Mouse (Mus musculus): ENCODE data around the gene Crtc3. TPM values are rescaled to one million over a fixed set of nuclear protein-coding genes. Genes with fewer than 3 reads are reported as not detected.

The Crtc3 gene
- polyA plus RNA-seq, 1 experiment from 2014 or later = 16.0 TPM

- Histone ChIP-seq H3K36me3 (peaks cover 5% of the 10 kb centered on the region; the same call in 1 of the 2 replicates), H3K27ac (no peak overlapping the region), H3K9me3 (replicated peaks) (no peaks in the 10 kb centered on the region), H3K27me3 (ENCODE audit: low read depth, poor library complexity, severe bottlenecking) (no peaks in the 10 kb centered on the region), H3K4me1 (peaks cover 11% of the 10 kb centered on the region), H3K4me3 (no peak overlapping the region)
- 85% methylated on average over 3 of the region's 3 CpGs for WGBS
- no peak for DNase-seq (ENCODE audit: low spot score)
These were observed 16.4 kb downstream of the Crtc3 start for GRCm38 (mm10) chr7:80672323-80672722.

DNA sequence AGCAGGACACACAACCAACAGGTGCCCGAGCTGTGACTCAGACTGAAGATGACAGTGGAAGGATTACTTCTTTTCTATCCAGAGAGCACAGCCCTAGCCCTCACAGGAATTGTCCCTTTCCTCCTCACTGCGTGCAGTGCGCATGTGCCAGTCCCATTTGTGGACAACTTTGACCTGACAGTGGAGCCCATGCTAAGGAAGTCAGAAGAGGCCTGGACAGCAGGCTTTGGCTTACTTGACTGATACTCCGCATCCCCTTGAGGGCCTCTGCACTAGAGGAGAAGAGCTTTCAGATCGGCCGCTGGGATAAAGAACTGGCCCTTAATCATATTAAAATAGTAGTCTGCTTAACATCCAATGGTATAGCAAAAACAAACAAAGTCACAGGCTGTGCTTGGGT lies 17.8 kb downstream of the Crtc3 start:
- Histone ChIP-seq H3K4me3 (no peak overlapping the region), H3K27me3 (ENCODE audit: low read depth, poor library complexity, severe bottlenecking) (no peaks in the 10 kb centered on the region), H3K9me3 (replicated peaks) (no peaks in the 10 kb centered on the region), H3K36me3 (no peaks in the 10 kb centered on the region), H3K27ac (no peak overlapping the region), H3K4me1 (peaks cover 25% of the 10 kb centered on the region)
- 95% methylated on average over 6 of the region's 6 CpGs for WGBS
- no peak for DNase-seq (ENCODE audit: low spot score)

DNA sequence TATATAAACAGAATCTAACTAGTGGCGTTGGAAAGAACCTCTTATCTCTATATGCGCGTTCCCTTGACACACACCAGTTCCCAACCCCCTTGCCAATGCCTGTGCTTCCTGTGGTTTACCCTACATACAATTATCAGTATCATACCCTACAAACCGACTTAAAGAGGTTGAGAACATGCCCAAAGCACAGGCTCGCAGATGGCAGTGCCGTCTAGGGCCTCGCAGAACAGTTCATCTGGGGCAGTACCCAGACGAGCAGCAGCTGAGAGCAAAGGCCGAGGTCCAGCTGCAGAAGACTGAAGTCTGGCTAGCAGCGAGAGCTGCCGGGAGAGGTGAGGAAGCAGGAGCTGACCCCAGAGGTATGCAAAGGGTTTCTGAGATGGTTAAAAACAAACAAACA lies 21.5 kb downstream of the Crtc3 start:
- H3K4me3 ChIP-seq = no peak overlapping the region
- H3K4me1 ChIP-seq = peaks cover 34% of the 10 kb centered on the region
- no peaks in the 10 kb centered on the region for H3K9me3 ChIP-seq (replicated peaks)
- H3K36me3 ChIP-seq = no peaks in the 10 kb centered on the region
- H3K27me3 ChIP-seq (ENCODE audit: low read depth, poor library complexity, severe bottlenecking) = no peaks in the 10 kb centered on the region
- DNase-seq (ENCODE audit: low spot score) = no peak
- peak overlapping the region; percentile 57; the same call in 1 of the 2 replicates for H3K27ac ChIP-seq
- WGBS = 58% methylated on average over 11 of the region's 11 CpGs

- peak; percentile 47 for DNase-seq (ENCODE audit: low spot score)
- Histone ChIP-seq H3K4me1 (peaks cover 34% of the 10 kb centered on the region), H3K36me3 (no peaks in the 10 kb centered on the region), H3K9me3 (replicated peaks) (no peaks in the 10 kb centered on the region), H3K27ac (peak overlapping the region; percentile 61; the same call in 1 of the 2 replicates), H3K4me3 (no peak overlapping the region), H3K27me3 (ENCODE audit: low read depth, poor library complexity, severe bottlenecking) (no peaks in the 10 kb centered on the region)
- WGBS = 46% methylated on average over 10 of the region's 10 CpGs
These were observed 22.3 kb downstream of the Crtc3 start for GRCm38 (mm10) chr7:80666198-80666915.

- H3K4me1 ChIP-seq = peaks cover 11% of the 10 kb centered on the region
- no peak overlapping the region for H3K4me3 ChIP-seq
- H3K27ac ChIP-seq = no peak overlapping the region
- no peaks in the 10 kb centered on the region for H3K27me3 ChIP-seq (ENCODE audit: low read depth, poor library complexity, severe bottlenecking)
- H3K36me3 ChIP-seq = no peaks in the 10 kb centered on the region
- no peaks in the 10 kb centered on the region for H3K9me3 ChIP-seq (replicated peaks)
- no peak for DNase-seq (ENCODE audit: low spot score)
- WGBS = 93% methylated on average over 4 of the region's 4 CpGs
These were observed 27.6 kb downstream of the Crtc3 start for GRCm38 (mm10) chr7:80661082-80661481.

DNA sequence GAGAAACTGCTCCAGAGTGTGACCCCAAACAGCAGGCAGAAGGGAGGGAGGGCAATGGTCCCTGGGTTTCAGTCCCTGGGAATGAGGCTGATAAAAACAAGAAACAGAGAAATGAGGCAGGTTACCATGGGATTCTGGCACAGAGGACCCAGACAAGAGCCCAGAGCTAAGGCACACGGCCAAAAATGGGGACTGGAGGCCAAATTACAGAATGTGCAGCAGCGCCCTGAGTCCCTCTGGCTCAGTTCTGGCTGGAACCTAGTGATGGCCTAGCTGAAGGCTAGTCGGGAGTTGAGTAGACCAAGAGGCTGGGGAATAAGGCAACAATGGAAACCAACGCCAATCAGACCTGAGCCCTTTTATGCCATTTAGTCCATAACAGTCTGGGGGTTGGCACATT lies 28.1 kb downstream of the Crtc3 start:
- Histone ChIP-seq H3K36me3 (no peaks in the 10 kb centered on the region), H3K4me3 (no peak overlapping the region), H3K9me3 (replicated peaks) (no peaks in the 10 kb centered on the region), H3K27ac (no peak overlapping the region), H3K4me1 (peaks cover 6% of the 10 kb centered on the region), H3K27me3 (ENCODE audit: low read depth, poor library complexity, severe bottlenecking) (no peaks in the 10 kb centered on the region)
- DNase-seq (ENCODE audit: low spot score) = no peak
- 83% methylated on average over 4 of the region's 4 CpGs for WGBS

- WGBS = 74% methylated on average over 8 of the region's 8 CpGs
- DNase-seq (ENCODE audit: low spot score) = no peak
- Histone ChIP-seq H3K36me3 (no peaks in the 10 kb centered on the region), H3K27me3 (ENCODE audit: low read depth, poor library complexity, severe bottlenecking) (no peaks in the 10 kb centered on the region), H3K27ac (no peak overlapping the region), H3K4me1 (no peaks in the 10 kb centered on the region), H3K9me3 (replicated peaks) (no peaks in the 10 kb centered on the region), H3K4me3 (no peak overlapping the region)
These were observed 30.8 kb downstream of the Crtc3 start for GRCm38 (mm10) chr7:80657896-80658295.

- DNase-seq (ENCODE audit: low spot score) = no peak
- Histone ChIP-seq H3K27ac (no peak overlapping the region), H3K36me3 (no peaks in the 10 kb centered on the region), H3K4me3 (no peak overlapping the region), H3K4me1 (peaks cover 7% of the 10 kb centered on the region; the same call in 1 of the 2 replicates), H3K9me3 (replicated peaks) (no peaks in the 10 kb centered on the region), H3K27me3 (ENCODE audit: low read depth, poor library complexity, severe bottlenecking) (no peaks in the 10 kb centered on the region)
- WGBS = 86% methylated on average over 6 of the region's 6 CpGs
These were observed 33.2 kb downstream of the Crtc3 start for GRCm38 (mm10) chr7:80655350-80656013.

DNA sequence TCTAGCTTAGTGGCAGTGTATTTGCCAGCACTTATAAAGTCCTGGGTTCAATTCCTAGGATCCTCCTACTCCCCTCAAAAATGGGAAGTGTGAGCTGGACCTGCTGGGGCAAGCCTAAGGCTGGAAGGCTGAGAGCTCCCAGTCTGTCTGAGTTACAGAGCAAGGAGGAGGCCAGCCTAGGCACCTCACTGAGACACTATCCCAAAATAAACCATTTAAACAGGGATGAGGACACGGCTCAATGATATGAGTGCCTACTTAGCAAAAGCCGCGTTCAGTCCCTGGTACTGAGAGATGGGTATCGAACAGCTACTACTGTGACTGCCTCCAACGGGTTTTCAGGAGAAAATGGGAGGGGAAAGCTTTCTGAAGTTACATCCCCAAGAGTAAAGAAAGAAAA lies 33.8 kb downstream of the Crtc3 start:
- no peaks in the 10 kb centered on the region for H3K9me3 ChIP-seq (replicated peaks)
- H3K4me1 ChIP-seq = peaks cover 7% of the 10 kb centered on the region; the same call in 1 of the 2 replicates
- no peaks in the 10 kb centered on the region for H3K36me3 ChIP-seq
- no peaks in the 10 kb centered on the region for H3K27me3 ChIP-seq (ENCODE audit: low read depth, poor library complexity, severe bottlenecking)
- H3K4me3 ChIP-seq = no peak overlapping the region
- WGBS = 87% methylated on average over 5 of the region's 5 CpGs
- no peak for DNase-seq (ENCODE audit: low spot score)
- no peak overlapping the region for H3K27ac ChIP-seq

DNA sequence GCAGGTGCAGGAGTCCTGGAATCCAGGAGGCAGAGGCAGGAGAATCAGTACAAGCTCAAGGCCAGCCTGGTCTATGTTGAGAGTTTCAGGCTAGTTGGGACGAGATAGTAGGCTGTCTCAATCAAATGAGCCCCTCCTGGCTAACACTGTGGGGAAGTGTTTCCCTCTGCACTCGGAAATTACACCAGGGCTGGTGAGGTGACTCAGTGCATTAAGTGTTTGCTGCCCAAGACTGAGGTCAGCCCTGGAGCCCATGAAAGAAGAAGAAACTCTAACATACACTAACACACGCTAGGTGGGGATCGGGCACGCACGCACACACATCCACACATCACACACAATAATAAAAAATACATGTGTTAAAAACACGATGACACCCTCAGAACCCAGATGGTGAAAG lies 34.3 kb downstream of the Crtc3 start:
- no peaks in the 10 kb centered on the region for H3K36me3 ChIP-seq
- no peaks in the 10 kb centered on the region for H3K27me3 ChIP-seq (ENCODE audit: low read depth, poor library complexity, severe bottlenecking)
- H3K4me1 ChIP-seq = peaks cover 7% of the 10 kb centered on the region; the same call in 1 of the 2 replicates
- WGBS = 88% methylated on average over 7 of the region's 7 CpGs
- DNase-seq (ENCODE audit: low spot score) = no peak
- H3K4me3 ChIP-seq = no peak overlapping the region
- H3K27ac ChIP-seq = no peak overlapping the region
- H3K9me3 ChIP-seq (replicated peaks) = no peaks in the 10 kb centered on the region

DNA sequence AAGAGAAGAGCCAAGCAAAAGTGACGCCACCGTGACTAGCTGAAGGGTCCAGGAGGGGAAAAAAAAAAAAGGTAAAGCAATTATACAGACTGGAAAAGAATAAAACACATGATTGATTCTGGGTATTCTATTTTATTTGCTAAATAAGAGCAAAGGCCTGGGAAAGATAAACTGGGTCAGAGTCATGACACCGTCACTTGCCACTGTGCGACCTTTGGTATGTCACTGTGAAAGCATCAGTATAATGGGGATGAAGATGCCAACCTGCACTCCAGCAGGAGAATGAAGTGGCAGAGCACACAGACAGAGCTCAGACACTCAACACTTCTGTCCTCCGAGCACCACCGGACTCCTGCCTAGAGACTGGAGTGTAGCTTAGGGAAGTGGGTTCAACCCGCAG lies 34.7 kb downstream of the Crtc3 start:
- no peak overlapping the region for H3K27ac ChIP-seq
- WGBS = 91% methylated on average over 7 of the region's 7 CpGs
- no peak for DNase-seq (ENCODE audit: low spot score)
- no peaks in the 10 kb centered on the region for H3K36me3 ChIP-seq
- H3K4me1 ChIP-seq = peaks cover 7% of the 10 kb centered on the region; the same call in 1 of the 2 replicates
- no peaks in the 10 kb centered on the region for H3K9me3 ChIP-seq (replicated peaks)
- no peak overlapping the region for H3K4me3 ChIP-seq
- no peaks in the 10 kb centered on the region for H3K27me3 ChIP-seq (ENCODE audit: low read depth, poor library complexity, severe bottlenecking)

DNA sequence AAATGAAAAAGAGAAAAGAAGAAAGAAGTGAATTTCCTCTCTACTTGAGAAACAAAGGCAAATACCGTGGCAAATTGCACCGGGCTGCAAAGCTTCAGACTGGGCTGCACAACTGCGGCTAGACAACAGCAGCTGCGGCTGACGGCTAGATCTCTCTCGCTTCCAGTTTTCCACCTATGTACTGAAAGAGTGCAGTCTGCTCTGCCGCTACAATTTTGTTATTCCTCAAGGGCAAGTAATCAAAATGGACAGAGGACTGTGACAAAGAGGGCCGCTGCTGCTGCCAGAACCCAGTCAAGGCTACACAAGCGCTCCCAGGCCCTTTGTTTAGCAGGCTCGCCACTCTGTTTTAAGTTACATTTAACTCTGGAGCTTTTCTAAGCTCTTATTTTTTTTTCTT lies 35.6 kb downstream of the Crtc3 start:
- DNase-seq (ENCODE audit: low spot score) = no peak
- Histone ChIP-seq H3K27me3 (ENCODE audit: low read depth, poor library complexity, severe bottlenecking) (no peaks in the 10 kb centered on the region), H3K4me1 (peaks cover 7% of the 10 kb centered on the region; the same call in 1 of the 2 replicates), H3K4me3 (no peak overlapping the region), H3K9me3 (replicated peaks) (no peaks in the 10 kb centered on the region), H3K36me3 (no peaks in the 10 kb centered on the region), H3K27ac (0 out of 2 replicates have a peak overlapping the region, but pooled peaks have one; percentile 58)
- WGBS = 89% methylated on average over 10 of the region's 10 CpGs

DNA sequence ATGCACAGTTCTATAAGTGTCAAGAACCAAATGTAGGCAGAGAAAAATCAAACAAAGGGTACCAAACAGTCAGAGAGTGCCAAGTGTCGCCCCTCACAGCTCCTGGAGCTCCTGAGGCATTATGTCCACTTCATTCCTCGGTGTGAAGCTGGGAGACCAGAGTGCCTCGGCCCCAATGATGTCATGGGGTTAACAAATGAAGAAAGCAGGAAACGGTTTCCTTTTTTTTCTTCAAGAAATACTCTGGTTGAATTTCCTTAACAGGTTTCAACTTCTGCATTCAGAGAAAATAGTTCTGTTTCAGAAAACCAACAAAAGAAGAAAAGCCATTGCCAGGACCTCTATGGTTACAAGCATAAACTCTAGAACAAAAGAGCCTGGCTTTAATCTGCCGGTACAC lies 36.4 kb downstream of the Crtc3 start:
- peak overlapping the region; percentile 58; the same call in 1 of the 2 replicates for H3K27ac ChIP-seq
- no peak for DNase-seq (ENCODE audit: low spot score)
- peaks cover 7% of the 10 kb centered on the region; the same call in 1 of the 2 replicates for H3K4me1 ChIP-seq
- no peak overlapping the region for H3K4me3 ChIP-seq
- H3K27me3 ChIP-seq (ENCODE audit: low read depth, poor library complexity, severe bottlenecking) = no peaks in the 10 kb centered on the region
- H3K9me3 ChIP-seq (replicated peaks) = no peaks in the 10 kb centered on the region
- H3K36me3 ChIP-seq = no peaks in the 10 kb centered on the region
- 74% methylated on average over 5 of the region's 5 CpGs for WGBS
